Mouse (Mus musculus) myocyte (in vitro differentiated cells): Measurements from ENCODE around the gene Ube2o.

Experiments
- CEBPB ChIP-seq: IDR thresholded peaks from 2 replicates; pipeline ENCODE4 v1.6.1; 2011; ENCODE audit warnings: mild to moderate bottlenecking, moderate library complexity; ENCODE audit not compliant: poor library complexity, insufficient read depth, severe bottlenecking
- E2F4 ChIP-seq: IDR thresholded peaks from one replicate; pipeline ENCODE4 v1.6.1; 2011; ENCODE audit warnings: mild to moderate bottlenecking, control low read depth, moderate library complexity; ENCODE audit not compliant: insufficient read depth
- MAX ChIP-seq: IDR thresholded peaks from one replicate; pipeline ENCODE4 v1.6.1; 2011; ENCODE audit warnings: low read depth, mild to moderate bottlenecking, control low read depth
- MYOD1 ChIP-seq, 3 experiments: IDR thresholded peaks; one replicate each; pipeline ENCODE4 v1.6.1; 2011; ENCODE audit warnings: control low read depth in 2 of 3, low read depth in 2 of 3, mild to moderate bottlenecking in 2 of 3, moderate library complexity in 1 of 3; ENCODE audit not compliant: insufficient read length in 2 of 3, control insufficient read depth in 1 of 3
- MYOG ChIP-seq, 3 experiments: IDR thresholded peaks; one replicate each; pipeline ENCODE4 v1.6.1; 2011; ENCODE audit warnings: control low read depth in 2 of 3, low read depth in 2 of 3, mild to moderate bottlenecking in 2 of 3; ENCODE audit not compliant: insufficient read length in 2 of 3, control insufficient read depth in 1 of 3, insufficient read depth in 1 of 3
- POLR2A ChIP-seq: IDR thresholded peaks from one replicate; pipeline ENCODE4 v1.6.1; 2011; ENCODE audit warnings: low read depth, mild to moderate bottlenecking, control low read depth, moderate library complexity; ENCODE audit not compliant: insufficient read length
- POLR2AphosphoS2 ChIP-seq: IDR thresholded peaks from one replicate; pipeline ENCODE4 v1.6.1; 2011; ENCODE audit warnings: low read depth, control low read depth; ENCODE audit not compliant: insufficient read length
- USF1 ChIP-seq: IDR thresholded peaks from one replicate; pipeline ENCODE4 v1.6.1; 2011; ENCODE audit warnings: low read depth, mild to moderate bottlenecking, control low read depth, moderate library complexity

DNA sequence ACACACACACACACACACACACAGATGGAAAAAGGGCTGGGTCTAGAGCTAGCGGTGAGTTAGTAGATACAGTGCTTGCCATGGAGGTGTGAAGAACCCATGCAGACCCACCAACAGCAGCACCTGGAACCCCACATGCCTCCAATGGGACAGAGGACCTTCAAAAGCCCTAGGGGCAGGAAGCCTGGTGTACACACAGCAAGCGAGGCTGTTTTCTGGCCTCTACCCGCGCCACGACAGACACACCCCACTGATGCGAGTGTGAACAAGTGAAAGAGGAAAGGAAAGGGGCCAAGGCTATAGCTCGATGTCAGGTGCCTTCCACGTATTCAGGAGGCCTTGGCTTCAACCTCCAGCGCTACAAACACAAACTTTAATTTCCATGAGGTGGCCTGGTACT, 30.6 kb upstream of the Ube2o start:
- TF ChIP-seq MYOD1 (IDR thresholded peaks at IDR 0.05; ENCODE audit: control insufficient read depth in 1 of 3, insufficient read length in 2 of 3, low read depth in 2 of 3) (no peak), POLR2A (no peak), MAX (no peak), E2F4 (no peak), POLR2AphosphoS2 (no peak), CEBPB (no peak), USF1 (no peak), MYOG (IDR thresholded peaks at IDR 0.05; ENCODE audit: control insufficient read depth in 1 of 3, insufficient read depth in 1 of 3, insufficient read length in 2 of 3, low read depth in 2 of 3) (no peak)
